Mouse (Mus musculus) heart, adult 11 months (tissue): ENCODE results near the gene Plin5.

Experiments
- DNase-seq: peaks from one replicate; pipeline ENCODE4 v3.0.0; 2022

The Plin5 gene

DNA sequence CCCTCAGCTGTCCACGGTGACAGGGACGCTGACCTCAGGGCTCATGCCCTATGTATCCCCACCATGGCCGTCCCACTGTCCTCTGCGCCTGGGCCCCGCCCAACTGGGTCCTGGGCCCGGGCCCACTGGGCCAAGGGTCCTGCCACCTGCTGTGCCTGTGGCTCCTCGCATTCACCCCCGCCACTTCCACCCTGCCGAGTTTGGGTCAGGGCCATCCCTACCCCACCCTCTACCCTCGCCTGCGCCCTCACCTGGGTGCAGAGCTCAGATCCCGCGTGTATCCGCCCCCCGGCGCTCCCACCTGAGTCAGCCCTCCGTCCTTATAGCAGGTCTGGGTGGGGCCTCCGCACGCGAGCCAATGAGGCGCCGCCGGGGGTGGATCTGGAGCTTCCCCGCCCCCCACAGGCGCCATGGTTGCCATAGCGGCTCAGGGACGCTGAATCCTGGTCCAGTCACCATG is at the start of gene Plin5:
Gene Plin5 (minus strand): TSS at position 346 of the 460 bp plus-strand sequence.
- DNase-seq, result peak; percentile 99

DNA sequence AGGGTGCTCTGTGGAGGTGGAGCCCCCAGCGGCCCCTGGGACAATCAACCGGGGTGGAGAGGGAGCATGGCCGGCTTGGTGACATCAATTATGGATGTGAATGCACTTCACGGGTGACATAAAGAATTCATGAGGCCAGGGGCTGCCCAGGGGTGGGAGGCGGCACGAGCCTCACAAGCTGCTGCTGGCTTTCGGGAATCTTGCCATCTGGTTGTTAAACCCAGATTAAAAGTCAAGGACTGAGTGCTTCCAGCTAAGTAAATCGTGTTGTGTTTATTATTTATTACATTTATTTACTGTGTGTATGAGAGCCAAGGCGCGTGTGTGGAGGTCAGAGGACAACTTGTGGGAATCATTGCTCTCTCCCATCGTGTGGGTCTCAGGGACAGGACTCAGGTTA is 48.3 kb upstream of the Plin5 start:
- no peak for DNase-seq

DNA sequence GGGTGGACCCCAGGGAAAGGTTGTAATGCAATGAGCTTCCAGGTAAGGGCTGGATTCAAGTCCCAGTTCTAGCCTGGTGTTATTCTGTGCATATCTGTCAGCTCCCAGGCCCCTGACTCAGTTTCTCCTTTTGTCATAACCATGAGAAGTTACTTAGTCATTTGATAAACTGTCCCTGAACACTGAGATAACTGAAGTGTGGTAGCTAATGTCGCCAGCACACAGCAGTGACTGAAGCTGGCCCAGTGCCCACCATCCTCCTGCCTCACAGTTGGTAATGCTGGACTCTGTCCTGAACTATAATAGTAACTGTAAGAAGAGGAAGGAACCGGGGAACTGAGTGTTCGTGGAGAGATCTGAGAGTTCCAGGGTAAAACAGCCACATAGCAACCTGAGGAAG is 47.1 kb upstream of the Plin5 start:
- DNase-seq, result no peak

DNA sequence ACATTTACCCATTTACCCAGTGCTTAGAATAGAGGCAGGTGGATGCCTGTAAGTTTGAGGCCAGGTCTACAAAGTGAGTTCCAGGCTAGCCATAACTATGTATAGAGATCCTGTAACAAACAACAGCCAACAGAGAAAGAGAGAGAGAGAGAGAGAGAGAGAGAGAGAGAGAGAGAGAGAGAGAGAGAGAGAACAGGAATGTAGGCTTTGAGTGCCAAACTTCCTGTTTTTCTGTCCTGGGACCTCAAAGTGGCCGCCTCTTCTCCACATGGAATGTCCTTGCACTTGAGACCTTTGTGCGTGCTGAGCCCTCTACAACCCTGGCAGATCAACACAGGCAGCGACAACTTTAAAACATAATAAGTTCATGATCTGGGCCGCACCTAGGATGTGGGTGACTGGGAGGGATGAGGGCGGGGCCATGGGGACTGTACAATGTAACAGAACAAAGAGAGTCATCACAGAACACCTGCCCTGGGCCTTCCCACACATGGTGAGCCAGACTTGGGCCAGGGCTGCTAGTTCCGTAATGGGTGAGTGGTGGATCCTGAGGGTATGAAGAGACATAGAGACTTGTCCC is 46.2 kb upstream of the Plin5 start:
- peak; percentile 94 for DNase-seq

DNA sequence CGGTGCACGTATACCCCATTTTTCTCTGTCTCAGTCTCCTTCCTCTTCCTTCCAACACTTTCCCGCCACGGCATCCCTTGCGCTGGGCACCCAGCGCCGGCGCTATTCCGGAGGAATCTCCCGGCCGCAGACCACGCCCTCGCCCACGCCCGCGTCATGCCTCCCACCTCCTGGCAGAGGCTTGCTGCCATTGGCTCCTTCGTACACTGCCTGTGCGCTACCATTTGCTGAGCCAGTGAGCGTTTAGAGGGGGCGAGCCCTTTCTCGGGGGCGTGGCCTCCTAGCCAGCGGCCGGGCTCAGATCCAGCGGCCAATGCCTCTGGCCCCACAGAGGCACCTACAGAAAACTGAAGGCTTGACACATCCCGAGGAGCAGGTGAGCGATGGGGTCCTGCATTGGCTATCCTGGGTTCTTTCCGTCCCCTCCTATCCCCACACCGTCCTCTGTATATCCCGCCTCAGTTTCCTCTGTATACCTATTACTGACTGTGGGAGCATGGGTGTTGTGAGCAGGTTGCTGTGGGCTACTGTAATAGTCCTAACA is 44.9 kb upstream of the Plin5 start, which contains the start of gene Tnfaip8l1:
Gene Tnfaip8l1 (plus strand): TSS at position 247 of the 544 bp plus-strand sequence.
- DNase-seq, result peak; percentile 100

DNA sequence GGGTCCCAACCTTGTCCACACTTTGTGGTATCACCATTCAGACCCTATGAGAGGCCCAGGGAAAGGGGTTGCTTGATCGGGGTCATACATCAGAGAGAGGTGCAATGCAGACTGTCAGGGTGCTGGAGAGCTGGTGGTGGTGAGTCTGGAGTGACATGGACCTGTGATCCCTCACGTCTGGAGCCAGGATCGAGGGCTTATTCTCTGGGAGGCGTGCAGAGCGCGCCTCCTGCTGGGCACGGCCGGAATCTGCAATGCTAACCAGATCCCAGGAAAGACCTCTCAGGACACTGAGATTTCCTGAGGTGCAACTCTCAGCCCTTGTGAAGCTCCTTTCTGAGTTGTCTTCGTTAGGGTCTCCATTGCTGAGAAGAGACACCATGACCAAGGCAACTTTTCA is 42.3 kb upstream of the Plin5 start:
- peak; percentile 96 for DNase-seq

DNA sequence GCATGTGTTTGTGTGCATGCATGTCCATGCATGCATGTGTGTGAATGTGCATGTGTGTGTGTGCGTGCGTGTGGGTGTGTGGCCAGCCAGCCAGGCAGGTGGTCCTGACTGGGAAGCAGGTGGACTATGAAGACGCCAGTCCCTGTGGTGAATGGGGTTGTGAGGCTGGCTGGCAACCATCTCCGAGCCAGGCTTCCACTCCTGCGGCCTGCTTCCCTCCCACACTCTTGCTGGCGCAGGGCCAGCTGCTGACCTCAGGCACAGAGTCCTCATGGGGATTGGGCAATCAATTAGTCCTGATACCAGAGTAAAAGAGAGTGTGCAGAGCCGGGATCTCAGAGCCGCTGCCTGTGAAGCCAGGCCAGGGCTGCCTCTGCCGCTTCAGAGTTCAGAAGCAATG is 36.2 kb upstream of the Plin5 start:
- DNase-seq, result peak; percentile 97

DNA sequence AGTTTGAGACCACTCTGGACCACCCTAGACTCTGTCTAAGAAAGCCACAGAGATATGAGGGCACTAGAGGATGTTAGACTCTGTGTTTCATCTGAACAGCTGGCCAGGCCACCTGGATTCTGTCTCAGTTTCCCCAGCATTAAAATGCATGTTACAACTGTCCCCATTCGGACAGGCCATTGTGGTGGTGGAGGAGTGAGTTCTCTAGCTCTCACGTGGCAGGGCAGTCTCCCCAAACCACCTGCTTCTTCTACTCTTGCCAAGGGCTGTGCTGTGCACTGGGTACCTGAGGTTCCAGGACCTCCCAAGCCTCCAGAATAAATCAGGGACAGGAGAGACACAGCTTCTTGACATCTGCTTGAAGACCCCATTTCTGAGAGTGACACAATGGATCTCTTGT is 32.5 kb upstream of the Plin5 start:
- DNase-seq, result no peak

DNA sequence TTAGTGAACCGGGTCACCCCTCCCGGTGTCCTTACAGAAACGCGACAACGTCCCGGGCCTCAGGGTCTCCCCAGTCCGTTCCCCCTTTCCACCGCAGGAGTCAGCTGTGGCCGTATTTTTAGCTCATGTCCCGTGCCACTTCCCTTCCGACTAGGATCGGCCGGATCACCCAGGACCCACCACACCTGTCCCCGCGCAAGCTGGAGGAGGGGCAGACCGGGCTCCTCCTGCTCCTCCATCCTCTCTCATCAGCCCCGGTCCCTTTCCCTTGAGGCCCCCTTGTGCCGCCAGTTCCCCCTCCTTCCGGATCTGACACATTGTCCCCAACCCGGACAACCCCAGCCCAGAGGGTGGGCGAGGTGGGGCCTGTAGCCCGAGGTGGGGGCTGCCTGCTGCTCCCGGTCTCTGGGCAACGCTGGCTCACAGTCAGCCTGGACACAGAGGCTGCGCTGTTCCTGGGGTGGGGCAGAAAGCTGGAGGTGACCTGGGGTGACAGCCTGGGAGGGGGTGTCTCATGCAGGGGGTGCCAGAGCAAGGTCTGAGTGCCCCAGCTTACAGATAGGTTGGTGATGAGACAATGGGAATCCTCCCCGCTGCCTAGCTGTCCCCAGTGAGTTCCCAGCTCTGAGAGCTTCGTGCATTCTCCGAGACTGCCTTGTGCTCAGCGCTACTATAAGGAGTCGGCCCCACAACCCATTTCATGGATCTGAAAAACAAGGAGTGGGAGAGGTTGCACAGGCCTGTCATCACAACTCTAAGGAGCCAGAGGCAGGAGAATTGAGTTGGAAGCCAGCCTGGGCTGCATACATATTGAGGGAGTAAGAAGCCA is 31.6 kb upstream of the Plin5 start:
- DNase-seq, result no peak

DNA sequence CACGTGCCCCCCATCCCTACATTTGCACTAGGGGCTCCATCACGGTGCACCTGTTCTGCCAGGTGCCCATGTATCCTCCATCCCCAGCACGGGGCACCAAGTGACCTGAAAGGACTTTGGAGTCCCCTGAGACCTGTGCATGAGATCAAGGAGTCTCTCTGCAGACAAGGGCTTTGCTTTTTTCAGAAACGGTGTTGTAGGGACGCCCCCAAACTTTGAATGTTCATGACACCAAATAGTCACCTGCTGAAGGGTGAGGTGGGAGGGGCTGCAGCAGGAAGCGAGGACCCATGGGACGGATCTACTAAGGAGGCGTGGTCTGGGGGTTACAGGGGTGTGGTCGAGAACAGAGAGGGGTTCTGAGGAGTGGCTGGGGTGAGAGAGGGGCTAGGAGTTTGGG is 30.9 kb upstream of the Plin5 start:
- DNase-seq, result no peak

DNA sequence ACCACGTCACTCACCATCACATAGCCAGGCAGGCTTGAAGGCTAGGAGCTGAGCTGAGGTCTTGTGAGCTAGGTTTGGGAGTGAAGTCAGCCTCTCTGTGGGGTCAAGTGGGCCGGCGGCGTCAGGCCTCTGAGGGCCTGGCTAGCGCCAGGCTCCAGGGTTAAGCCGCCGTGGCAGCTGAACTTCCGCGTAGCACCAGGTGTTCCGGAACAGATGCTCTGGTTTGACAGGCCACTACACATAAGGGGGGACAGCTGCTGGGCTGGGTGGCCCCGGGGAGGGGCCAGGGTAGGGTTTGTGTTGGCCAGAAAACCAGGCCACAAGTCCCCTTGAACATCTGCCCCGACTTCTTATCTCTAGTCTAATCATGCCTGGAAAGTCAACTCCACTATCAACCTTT is 30.0 kb upstream of the Plin5 start:
- DNase-seq, result no peak

DNA sequence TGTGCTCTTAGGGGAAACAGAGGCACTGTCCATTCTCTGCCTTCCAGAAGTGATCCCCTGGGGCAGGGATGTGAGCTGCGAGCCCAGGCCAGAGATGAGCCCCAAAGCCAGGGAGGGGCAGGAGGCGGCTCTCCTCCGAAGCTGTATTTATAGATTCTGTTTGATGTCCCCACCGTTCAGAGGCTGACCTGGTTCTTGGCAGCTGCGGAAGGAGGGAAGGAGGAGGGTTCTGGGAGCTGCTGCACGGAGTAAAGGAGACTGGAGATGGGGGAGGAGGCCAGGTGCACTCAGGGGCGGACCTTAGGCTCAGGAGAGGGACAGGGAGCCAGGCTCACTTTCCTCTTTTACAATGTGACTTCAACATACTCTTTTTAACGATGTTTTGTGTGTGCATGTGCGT is 28.7 kb upstream of the Plin5 start:
- DNase-seq, result peak; percentile 84

DNA sequence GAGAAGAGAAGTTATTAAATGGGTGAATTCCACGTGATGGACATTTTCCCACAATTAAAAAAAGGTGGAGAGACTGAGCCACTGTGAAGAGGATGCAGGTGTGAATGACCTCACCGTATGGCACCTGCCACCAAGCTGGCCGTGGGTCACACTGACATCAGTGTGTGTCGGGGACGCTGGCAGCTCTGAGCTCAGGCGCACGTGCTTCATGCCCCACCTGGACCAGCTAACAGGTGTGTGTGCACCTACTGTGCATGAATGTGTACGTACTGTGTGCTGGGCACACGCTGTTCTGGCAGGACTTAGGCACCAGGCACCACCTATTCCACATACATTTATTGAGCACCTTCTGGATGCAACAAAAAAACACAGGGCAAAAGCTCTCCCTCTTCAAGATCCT is 27.1 kb upstream of the Plin5 start:
- peak; percentile 79 for DNase-seq

DNA sequence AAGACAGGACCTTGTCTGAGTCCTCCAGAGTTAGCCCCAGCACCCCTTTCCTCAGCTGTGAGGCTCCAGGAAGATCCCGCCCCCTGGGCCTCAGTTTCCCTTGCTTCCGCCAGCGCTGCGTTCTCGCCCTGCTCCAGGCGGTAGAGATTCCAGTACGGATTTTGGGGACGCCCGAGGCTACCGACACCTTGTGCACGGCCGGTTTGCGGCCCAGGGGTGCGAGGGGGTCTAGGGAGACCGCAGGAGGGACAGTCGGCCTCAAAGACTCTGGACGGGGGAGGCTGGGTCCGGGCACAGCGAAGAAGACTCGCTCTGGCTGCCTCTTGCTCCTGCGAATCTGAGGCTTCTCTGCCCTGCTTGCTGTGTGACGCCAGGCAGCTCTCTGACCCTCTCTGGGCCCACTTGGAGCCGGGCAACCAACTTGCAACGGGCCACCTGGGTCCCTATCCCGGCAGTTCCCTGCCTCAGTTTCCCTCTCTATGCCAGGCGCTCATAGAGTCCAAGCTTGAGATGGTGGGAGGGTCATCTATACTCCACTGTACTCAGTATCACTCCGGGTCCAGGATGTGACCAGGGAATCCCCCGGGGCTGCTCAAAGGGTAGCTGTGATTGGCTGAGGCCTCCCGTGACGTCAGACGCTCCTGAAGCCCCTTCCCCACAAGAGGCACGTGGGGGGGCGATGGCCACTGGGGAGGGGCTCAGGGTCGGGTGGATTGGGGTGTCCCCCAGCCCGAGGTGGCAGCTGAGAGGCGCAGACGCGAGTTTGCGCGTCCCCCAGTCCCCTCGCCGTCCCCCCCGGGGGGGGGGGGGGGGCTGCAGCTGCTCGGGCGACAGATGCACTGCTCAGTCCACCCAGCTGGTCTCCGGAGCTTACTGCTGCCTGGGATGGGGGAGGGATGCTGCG is 24.6 kb upstream of the Plin5 start:
- no peak for DNase-seq

DNA sequence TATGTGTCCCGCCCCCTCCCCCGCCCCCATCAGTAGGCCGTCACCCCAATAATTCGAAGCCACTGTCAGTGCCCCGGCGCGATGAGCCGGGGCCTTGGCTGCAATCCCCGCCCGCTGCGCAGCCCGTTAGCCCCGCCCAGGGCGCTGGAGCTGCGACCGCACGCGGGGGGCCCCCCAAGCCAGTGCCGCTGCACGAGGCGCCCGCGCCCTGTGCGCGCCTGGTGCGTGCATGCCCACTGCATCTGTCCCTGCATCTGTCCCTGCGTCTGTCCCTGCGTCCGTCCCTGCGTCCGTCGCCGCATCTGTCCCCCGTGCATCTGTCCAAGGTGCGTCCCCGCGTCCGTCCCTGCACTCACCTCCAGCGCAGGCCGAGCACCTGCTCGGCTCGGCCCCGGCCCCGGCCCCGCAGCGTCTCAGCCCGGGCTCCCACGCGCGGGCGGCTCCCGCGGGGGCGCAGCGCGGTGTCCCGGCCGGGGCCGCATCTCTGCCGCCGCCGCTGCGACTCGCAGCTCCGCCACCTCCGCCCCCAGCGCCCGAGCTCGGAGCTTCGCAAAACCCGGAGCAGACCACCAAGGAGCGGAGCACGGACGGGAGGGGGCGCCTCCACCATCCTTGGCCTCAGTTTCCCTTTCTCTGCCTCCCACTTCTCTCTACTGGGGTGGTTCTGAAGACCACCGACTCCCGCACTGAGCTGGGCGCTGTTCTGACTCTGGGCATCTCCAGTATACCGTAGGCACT is 22.6 kb upstream of the Plin5 start, which contains the start of gene Sema6b:
Gene Sema6b (minus strand): TSS at position 486 of the 738 bp plus-strand sequence.
- peak; percentile 94 for DNase-seq

DNA sequence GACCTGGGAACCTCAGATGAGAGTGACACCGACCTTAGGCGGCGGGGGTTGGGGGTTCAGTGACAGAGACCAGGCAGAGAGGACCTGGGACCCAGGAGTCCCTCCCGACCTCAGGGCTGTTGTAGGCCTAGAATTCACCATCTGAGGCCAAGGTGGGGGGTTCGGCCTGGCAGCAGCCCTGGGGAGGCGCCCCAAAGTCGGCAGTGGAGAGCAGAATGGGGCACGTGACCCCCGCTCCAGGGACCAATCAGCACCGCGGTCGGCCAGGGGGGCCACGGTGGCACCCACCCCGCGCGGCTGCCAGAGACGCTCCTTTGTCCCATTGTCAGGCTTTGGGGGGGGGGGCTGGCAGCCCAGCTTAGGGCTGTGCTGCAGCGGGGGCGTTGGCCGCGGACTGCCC is 22.0 kb upstream of the Plin5 start:
- no peak for DNase-seq

DNA sequence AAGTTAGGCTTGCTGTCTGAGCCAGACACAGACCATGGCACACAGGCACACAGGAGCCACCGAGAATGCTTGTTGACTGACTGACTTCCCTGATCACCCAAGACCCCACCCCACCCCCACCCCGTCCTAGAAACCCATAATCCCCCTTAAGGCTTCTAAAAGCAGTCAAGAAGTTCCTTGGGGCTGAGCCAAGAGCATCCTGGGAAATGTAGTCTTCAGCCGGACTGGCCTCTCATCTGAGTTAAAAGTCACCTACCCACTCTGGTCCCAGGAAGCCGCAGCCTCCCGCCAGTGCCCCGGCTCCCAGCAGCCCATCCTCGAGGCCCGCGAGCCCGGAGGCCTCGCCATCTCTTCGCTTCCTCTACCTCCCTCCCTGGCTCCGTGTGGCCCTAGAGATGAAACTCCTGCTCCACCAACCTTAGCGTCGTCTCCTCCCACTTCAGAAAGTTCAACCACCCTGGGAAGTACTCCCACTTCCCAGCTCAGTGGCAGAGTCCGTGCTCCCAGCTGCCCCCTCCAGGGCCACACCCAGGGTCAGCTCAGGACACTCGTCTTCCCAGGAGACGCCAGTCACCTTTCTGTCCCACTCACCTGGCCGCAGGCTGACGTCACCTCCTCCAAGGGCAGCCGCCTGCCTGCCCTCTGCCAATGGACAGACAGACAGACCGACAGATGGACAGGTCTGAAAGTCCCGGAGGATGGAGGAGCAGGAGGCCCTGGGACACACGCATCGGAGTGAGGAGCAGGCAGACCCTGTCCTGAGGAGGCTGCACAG is 20.6 kb upstream of the Plin5 start:
- no peak for DNase-seq

DNA sequence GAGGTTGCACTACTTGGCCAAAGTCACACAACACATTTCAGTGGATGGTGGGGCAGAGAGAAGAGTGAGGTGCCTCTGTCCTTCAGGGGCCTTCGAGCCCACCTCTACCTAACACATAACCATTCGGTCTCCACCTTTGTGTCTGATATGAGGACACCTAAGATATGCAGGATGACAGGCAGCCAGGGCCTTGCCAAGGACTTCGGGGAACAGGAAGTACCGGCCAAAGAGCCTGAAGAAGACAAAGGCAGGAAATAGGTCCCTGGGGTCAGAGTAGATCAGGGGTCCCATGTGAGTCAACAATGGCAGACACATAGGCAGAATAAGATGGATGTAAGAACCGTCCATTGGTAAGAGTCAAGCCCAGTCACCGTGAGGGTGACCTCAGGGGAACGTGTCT is 19.2 kb upstream of the Plin5 start:
- DNase-seq, result no peak

DNA sequence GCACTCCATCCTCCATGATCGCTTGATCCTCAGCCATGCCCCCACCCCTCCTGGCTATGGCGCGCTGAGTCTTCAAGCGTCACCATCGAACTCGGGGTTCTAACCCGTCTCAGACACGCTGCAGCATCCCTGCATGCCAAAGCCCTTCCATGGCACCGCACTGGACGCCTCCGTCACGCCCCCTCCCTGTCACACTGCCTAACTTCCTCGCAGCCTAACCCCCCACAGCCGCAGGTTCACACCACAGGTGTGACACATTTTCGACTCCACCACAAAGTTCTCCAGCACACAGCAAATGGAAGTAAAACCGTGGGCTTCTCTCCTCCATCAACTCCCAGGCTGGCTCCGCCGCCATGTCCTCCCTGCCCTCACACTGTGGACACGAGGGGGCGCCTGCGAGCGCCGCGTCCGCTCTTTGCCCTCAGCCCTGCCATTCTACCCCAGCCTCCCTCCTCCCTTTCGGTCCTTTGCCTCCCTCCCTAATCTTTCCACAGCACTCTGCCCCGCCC is 17.1 kb upstream of the Plin5 start:
- DNase-seq, result peak; percentile 98

DNA sequence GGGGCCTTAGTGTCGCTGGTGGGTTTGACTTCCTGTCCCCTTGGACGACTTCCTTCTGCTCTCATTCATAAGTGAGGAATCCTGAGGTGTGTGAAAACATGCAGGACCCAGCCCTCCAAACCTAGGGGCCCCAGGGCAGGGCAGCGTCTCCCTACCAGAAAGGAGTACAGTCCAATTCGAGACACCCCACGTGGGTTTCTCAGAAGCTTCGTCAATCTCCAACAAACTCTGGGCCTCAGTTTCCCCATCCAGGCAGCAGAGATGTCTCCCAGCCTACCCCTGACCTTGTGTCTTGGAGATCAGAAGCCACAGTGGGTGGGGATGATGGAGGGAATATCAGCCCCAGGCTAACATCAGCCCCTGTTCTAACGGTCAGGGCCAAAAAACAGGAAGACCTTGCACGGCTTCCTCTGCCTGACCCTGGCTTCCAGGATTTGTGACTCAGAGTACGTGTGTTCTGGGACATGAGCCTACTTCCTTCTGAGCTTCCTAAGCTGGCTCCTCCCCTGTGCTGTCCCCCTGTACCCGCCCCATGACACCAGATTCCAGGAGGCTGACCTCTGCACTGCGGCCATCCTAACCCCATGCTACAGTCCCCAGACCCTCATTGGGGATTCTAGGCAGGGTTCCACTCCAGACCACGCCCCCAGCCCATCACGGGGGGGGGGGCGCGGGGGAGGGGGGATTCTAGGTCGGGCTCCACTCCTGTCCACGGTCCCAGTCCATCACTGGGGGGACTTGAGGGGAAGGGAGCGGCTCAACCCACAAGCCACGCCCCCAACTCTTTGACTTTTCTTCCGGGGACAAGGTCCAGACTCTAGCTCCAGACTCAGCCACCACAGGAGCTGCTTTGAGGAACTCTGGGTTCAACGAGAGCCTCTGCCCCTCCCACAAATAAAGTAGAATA is 16.3 kb upstream of the Plin5 start:
- peak; percentile 100 for DNase-seq
